Mouse (Mus musculus) naive thymus-derived CD4-positive, alpha-beta T cell, adult 5 months (primary cell): Measurements from ENCODE around the gene Ctnnbip1. TPM values are rescaled to one million over a fixed set of nuclear protein-coding genes. Genes with fewer than 3 reads are reported as not detected.

Experiments
- polyA plus RNA-seq: library from polyadenylated mRNA; unstranded; fragments of 100-300 nt; shearing (Covaris generic); gene quantifications from one replicate; pipeline ENCODE4 v1.2.1, GENCODE M21; 2017

Gene Ctnnbip1
- polyA plus RNA-seq: 0.63 TPM

DNA sequence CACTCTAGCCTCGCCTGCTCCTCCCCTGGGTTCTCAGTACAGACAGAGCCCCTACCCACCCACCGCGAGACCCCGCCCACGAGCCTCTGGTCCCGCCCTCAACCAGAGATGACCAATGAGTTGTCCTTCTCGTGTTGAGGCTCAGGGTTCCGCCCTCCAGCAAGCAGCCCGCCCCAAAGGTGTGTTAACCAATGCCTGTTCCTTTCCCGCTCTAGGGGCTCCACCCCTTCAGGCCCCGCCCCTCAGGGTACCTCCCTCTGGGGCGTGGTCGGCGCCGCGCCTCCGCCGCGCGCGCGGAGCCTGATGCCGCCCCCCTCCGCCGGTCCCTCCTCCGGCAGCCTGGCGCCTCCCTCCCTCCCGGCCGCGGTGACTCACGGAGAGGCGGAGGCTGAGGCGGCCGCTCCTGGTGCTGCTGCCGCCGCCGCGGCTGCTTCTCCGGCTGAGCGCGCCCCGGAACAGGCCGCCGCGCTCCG is at the start of gene Ctnnbip1:
Ctnnbip1 (plus strand) TSS at position 369 of the 473 bp plus-strand sequence.

DNA sequence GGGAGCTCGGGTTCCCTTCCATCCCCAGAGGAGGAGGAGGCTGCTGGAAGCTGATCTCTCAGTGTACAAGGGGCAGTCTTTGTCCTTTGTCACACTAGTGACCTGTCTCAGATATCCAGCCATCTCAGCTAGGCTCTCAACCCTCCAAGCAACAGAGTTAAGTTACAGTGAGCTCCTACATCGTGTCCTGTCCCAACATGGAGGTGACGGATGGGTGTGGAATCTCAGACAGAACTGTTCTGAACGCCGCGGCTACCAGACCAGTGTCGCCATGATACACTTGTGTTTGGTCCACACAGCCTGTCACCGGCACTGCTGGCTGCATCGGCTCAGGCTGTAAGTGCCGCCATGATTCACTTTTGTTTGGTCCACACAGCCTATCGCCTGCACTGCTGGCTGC is 41.0 kb upstream of the Ctnnbip1 start, which contains the start of gene Tmem274:
Tmem274 (plus strand) TSS at position 301 of the 400 bp plus-strand sequence.

DNA sequence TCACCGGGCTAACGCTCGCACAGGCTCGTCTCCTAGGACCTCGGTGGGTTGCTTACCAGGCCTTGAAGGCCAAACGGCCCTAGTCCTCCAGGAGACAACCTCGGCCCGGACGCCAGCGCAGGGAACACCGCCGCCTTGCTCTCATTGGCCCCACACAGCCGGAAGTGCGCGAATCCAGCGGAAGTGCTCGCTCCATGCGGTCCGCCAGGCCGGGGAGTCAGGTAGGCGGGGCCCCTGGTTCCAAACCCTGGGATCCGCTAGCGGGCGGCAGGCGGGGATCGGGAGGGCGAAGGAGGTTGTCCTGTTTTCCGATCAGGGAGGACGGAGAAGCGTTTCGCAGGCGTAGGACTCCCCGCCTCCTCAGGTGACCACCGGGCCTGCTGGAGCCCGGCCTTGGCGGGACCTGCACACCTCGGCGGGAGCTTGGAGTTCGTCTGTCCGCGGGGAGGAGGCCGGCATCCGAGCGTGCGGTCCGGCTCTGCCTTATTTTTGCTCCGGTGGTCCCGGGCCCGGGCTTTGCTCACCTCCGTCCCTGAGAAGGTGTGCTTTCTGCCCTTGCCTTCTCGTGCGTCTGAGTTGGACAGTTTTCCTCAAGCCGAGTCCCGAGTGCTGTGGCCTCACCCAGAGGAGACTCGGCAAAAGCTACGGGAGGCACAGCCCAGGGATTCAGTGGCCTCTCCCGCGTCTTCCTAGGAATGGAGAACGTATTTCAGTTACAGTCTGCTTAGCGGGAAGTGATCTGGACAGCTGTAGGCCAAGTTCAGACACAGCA is 32.8 kb upstream of the Ctnnbip1 start, which contains the start of the genes Nmnat1 and Lzic:
Nmnat1 (minus strand) TSS at position 150 of the 772 bp plus-strand sequence.
Lzic (plus strand) TSS at position 177 of the 772 bp plus-strand sequence.

DNA sequence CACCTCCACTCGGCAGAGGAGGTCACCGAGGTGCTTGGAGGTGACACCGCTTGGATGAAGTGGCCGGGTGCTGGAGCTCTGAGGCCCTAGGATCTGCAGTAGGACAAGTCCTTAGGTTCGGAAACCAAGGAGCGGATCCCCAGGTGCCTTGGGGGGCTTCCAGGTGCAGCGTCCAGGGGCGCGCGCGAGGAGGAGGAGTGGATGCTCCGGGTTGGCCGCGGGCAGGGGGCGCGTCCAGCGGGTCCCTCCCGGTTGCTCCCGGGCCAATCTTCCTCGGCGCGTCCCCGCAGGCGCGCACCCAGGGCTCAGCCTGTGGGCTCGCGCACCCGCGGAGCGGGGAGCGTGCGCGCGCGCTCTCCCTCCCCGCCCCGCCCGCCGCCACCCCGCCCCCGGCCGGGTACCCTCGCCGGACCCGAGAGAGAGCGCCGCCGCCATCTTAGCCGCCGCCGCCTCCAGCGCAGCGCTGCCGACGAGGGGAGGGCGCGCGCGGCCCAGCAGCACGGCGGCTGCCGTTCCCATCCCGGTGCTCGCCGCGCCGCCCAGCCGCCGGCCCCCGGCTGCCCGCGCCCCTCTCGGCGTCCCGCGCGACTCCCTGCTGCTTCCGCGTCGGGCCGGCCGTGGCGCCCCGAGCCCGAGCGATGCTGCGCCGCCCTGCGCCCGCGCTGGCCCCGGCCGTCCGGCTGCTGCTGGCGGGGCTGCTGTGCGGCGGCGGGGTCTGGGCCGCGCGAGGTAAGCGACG is 68.2 kb downstream of the Ctnnbip1 start, which contains the start of gene Clstn1:
Clstn1 (plus strand) TSS at position 425 of the 739 bp plus-strand sequence.

Other genes starting within 250 kb of the Ctnnbip1 start
- gene Kif1b, start 210.5 kb upstream of the Ctnnbip1 start, polyA plus RNA-seq: 89.5 TPM
- 60.8 TPM for gene Ube4b, start 91.5 kb upstream of the Ctnnbip1 start, polyA plus RNA-seq
- not detected for gene Rbp7, start 63.3 kb upstream of the Ctnnbip1 start, polyA plus RNA-seq
- gene Tmem274, start 40.9 kb upstream of the Ctnnbip1 start, polyA plus RNA-seq: not detected
- gene Nmnat1, start 33.0 kb upstream of the Ctnnbip1 start, polyA plus RNA-seq: 3.4 TPM
- 23.5 TPM for gene Lzic, start 33.0 kb upstream of the Ctnnbip1 start, polyA plus RNA-seq
- 7.3 TPM for gene Clstn1, start 68.2 kb downstream of the Ctnnbip1 start, polyA plus RNA-seq
- gene Pik3cd, start 184.3 kb downstream of the Ctnnbip1 start, polyA plus RNA-seq: 398 TPM
- gene Tmem201, start 219.8 kb downstream of the Ctnnbip1 start, polyA plus RNA-seq: 27.0 TPM